23 mouse cellular contexts compared by ENCODE assay signal in the genomic region with DNA sequence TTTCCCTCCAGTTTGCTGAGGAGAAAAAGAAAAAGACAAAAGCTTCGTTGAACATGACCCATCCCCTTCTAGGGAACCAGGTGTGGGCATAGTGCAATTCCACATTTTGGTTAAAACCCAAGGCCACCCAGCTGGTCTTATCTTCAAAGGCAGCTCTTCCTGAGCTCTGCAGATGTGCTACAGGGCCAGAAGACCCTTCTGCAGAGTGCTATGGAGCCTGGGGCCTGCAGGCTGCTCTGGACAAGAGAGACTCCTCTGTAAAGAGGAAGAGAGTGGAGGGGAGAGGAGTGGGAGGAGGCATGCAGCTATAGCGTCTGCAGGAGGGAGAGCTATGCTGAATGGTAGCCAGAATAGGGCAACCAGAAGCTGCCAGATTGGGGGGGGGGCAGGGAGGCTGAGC. TPM values are rescaled to one million over a fixed set of nuclear protein-coding genes. Genes with fewer than 3 reads are reported as not detected.
A peak's percentile ranks its signal among the peaks of the same experiment; 100 is the strongest.
DNase-seq lines count a peak whose midpoint lies in the region; ATAC-seq and TF ChIP-seq lines count a peak whose summit lies in the region.
"Had no signal": no experiment of that assay in that cellular context is flagged by ENCODE, and none has a peak within 500 bp of the region (broad histone marks: within the 10 kb centered on the region; RNA-seq: fewer than 3 reads in every experiment).

No protein-coding gene starts in this region.

- H3K4me3 ChIP-seq in kidney, adult 2 months (ENCODE audit: insufficient read depth, low read depth, low read length) = no peak overlapping the region
- no peak overlapping the region for H3K4me3 ChIP-seq in stomach, embryonic 16.5 days (replicated peaks; ENCODE audit: low read length)
- H3K4me3 ChIP-seq: embryonic facial prominence, embryonic 13.5 days; embryonic facial prominence, embryonic 15.5 days; erythroblast, embryonic 14.5 days; forebrain, embryonic 10.5 days; forebrain, embryonic 12.5 days; forebrain, embryonic 15.5 days had no signal

- no peak overlapping the region for H3K9ac ChIP-seq in stomach, embryonic 16.5 days (ENCODE audit: low read length)
- H3K9ac ChIP-seq: embryonic facial prominence, embryonic 13.5 days; embryonic facial prominence, embryonic 15.5 days; forebrain, embryonic 12.5 days; forebrain, embryonic 15.5 days; forebrain, postnatal 0 days had no signal

- no peaks in the 10 kb centered on the region; the same call in 1 of the 2 replicates for H3K36me3 ChIP-seq in kidney, adult 2 months (ENCODE audit: control insufficient read depth, insufficient read depth, low read length)
- H3K36me3 ChIP-seq in stomach, embryonic 16.5 days (ENCODE audit: control insufficient read depth, insufficient read depth, low read length) = no peaks in the 10 kb centered on the region
- H3K36me3 ChIP-seq: embryonic facial prominence, embryonic 13.5 days; embryonic facial prominence, embryonic 15.5 days; forebrain, embryonic 10.5 days; forebrain, embryonic 12.5 days; forebrain, embryonic 15.5 days had no signal

- no peaks in the 10 kb centered on the region for H3K9me3 ChIP-seq in stomach, embryonic 16.5 days (replicated peaks; ENCODE audit: control insufficient read depth, low read length)
- H3K9me3 ChIP-seq: embryonic facial prominence, embryonic 13.5 days; embryonic facial prominence, embryonic 15.5 days; forebrain, embryonic 10.5 days; forebrain, embryonic 12.5 days; forebrain, embryonic 15.5 days had no signal

- no peak for TF ChIP-seq CTCF in kidney, adult 2 months (conservative IDR thresholded peaks at IDR 0.05; ENCODE audit: insufficient read depth, insufficient read length, low read depth, low read length)

- H3K27me3 ChIP-seq in kidney, adult 2 months (replicated peaks; ENCODE audit: control insufficient read depth, insufficient read depth, low read length) = no peaks in the 10 kb centered on the region
- H3K27me3 ChIP-seq in stomach, embryonic 16.5 days (ENCODE audit: control insufficient read depth, insufficient read depth, low read length) = peaks cover 12% of the 10 kb centered on the region

- WGBS in kidney, adult 2 months = 47% methylated on average over 2 of the region's 2 CpGs
- WGBS in stomach, embryonic 16.5 days = 39% methylated on average over 2 of the region's 2 CpGs

- peaks cover 15% of the 10 kb centered on the region; the same call in 1 of the 2 replicates for H3K4me1 ChIP-seq in kidney, adult 2 months (ENCODE audit: control insufficient read depth, insufficient read depth, low read length)
- peaks cover 4% of the 10 kb centered on the region for H3K4me1 ChIP-seq in stomach, embryonic 16.5 days (ENCODE audit: control insufficient read depth, insufficient read depth, low read length)

- no peak for ATAC-seq in stomach, embryonic 16.5 days (ENCODE audit: insufficient read depth, low FRiP score)
- no peak for ATAC-seq in inflammation-experienced regulatory T-cells, adult 6 months
- ATAC-seq: forebrain, embryonic 15.5 days; forebrain, postnatal 0 days had no signal

- no peak for DNase-seq in kidney, adult 2 months
- DNase-seq in kidney, postnatal 10 days = no peak
- DNase-seq in MEL-GATA-1-ER (ENCODE audit: extremely low read depth, low read depth) = peak; percentile 68
- no peak for DNase-seq in gastrocnemius, adult 8-10 months (ENCODE audit: low spot score in 2 of 2)
- DNase-seq in cerebellum, postnatal 4 days (ENCODE audit: low spot score in 2 of 2) = no peak
- DNase-seq: adrenal gland, adult 2 months; adrenal gland, postnatal 10 days; adrenal gland, postnatal 25 days; cerebellum, adult 11-12 months; cerebellum, adult 2 months; cerebellum, adult 9-10 months; cerebellum, postnatal 25 days; embryo, embryonic 11 days; forebrain, postnatal 0 days had no signal

- no peak overlapping the region for H3K4me2 ChIP-seq in stomach, embryonic 16.5 days (ENCODE audit: low read depth, low read length)
- H3K4me2 ChIP-seq: embryonic facial prominence, embryonic 13.5 days; embryonic facial prominence, embryonic 15.5 days; forebrain, embryonic 12.5 days; forebrain, embryonic 15.5 days had no signal

- TF ChIP-seq POLR2A in kidney, adult 2 months (IDR thresholded peaks at IDR 0.05; ENCODE audit: low read depth, low read length) = no peak

- H3K27ac ChIP-seq in kidney, adult 2 months (ENCODE audit: insufficient read depth, low read depth, low read length) = peak overlapping the region; percentile 52
- H3K27ac ChIP-seq in stomach, embryonic 16.5 days (ENCODE audit: low read length) = peak overlapping the region; percentile 47; the same call in 1 of the 2 replicates
- H3K27ac ChIP-seq: embryonic facial prominence, embryonic 13.5 days; embryonic facial prominence, embryonic 15.5 days; forebrain, embryonic 10.5 days; forebrain, embryonic 12.5 days; forebrain, embryonic 15.5 days had no signal

RNA-seq across cellular contexts. Expression of a gene that starts 4.8 kb away (rescaled TPM):
- 31.3 and 32.5 TPM in 2 replicates for polyA plus RNA-seq in kidney, adult 2 months (2012; rRNA removed)
- polyA plus RNA-seq in stomach, embryonic 16.5 days (2015; fragmentation: Nextera tagmentation; extraction: Ambion mirVana) = 8.7 and 12.2 TPM in 2 replicates
- polyA plus RNA-seq in inflammation-experienced regulatory T-cells, adult 6 months (2017; shearing (Covaris generic)) = not detected
- total RNA-seq in gastrocnemius, adult 8-10 months (2022) = 10 to 100 TPM; 10.5 to 19.6 (median 14.7) TPM
- total RNA-seq: common myeloid progenitor, adult 5-6 weeks had no signal
- polyA plus RNA-seq: erythroblast, embryonic 14.5 days had no signal
